Mouse (Mus musculus) MEL (cell line): Measurements from ENCODE around the gene Atrx. TPM values are rescaled to one million over a fixed set of nuclear protein-coding genes. Genes with fewer than 3 reads are reported as not detected.

ENCODE experiments used
- DNase-seq: peaks from one replicate; pipeline ENCODE4 v3.0.0; 2011; ENCODE audit warnings: low read depth, low spot score
- H3K27ac ChIP-seq: 2 replicates; pipeline ENCODE4 v1.5.1; 2012; ENCODE audit warnings: low read depth, mild to moderate bottlenecking, control low read depth, low read length, moderate library complexity; ENCODE audit not compliant: control insufficient read depth
- H3K27me3 ChIP-seq, 2 experiments: fragments of 150-350 bp in 1 of 2; sonication (generic) in 1 of 2; 2 replicates each; pipeline ENCODE4 v1.6.1; 2012; ENCODE audit warnings: low read length in 2 of 2, mild to moderate bottlenecking in 2 of 2, improper control_type of control experiment in 1 of 2, moderate library complexity in 1 of 2; ENCODE audit not compliant: insufficient read depth in 2 of 2, control insufficient read depth in 1 of 2
- H3K36me3 ChIP-seq, 2 experiments: 2 replicates each; pipeline ENCODE4 v1.6.1; 2012 to 2014; ENCODE audit warnings: low read length in 2 of 2, improper control_type of control experiment in 1 of 2, inconsistent platforms in 1 of 2, mild to moderate bottlenecking in 1 of 2; ENCODE audit not compliant: insufficient read depth in 2 of 2, control insufficient read depth in 1 of 2
- H3K4me1 ChIP-seq, 2 experiments: fragments of 150-350 bp in 1 of 2; sonication (generic) in 1 of 2; 2 replicates each; pipeline ENCODE4 v1.6.1; 2012; ENCODE audit warnings: low read length in 2 of 2, improper control_type of control experiment in 1 of 2, mild to moderate bottlenecking in 1 of 2; ENCODE audit not compliant: insufficient read depth in 2 of 2, control insufficient read depth in 1 of 2
- H3K4me3 ChIP-seq, 2 experiments: fragments of 150-350 bp in 1 of 2; sonication (generic) in 1 of 2; 2 replicates each; pipeline ENCODE4 v1.5.1; 2012; ENCODE audit warnings: low read depth in 2 of 2, low read length in 2 of 2, mild to moderate bottlenecking in 2 of 2, moderate library complexity in 2 of 2, control low read depth in 1 of 2, improper control_type of control experiment in 1 of 2; ENCODE audit not compliant: control insufficient read depth in 1 of 2, insufficient read depth in 1 of 2
- H3K79me2 ChIP-seq: 2 replicates; pipeline ENCODE4 v1.6.1; 2012; ENCODE audit warnings: mild to moderate bottlenecking, low read length, moderate library complexity; ENCODE audit not compliant: control insufficient read depth, poor library complexity, insufficient read depth
- H3K9ac ChIP-seq: 2 replicates; pipeline ENCODE4 v1.6.1; 2012; ENCODE audit warnings: low read depth, mild to moderate bottlenecking, control low read depth, low read length, moderate library complexity; ENCODE audit not compliant: control insufficient read depth, poor library complexity, severe bottlenecking
- H3K9me3 ChIP-seq: fragments of 150-350 bp; sonication (generic); replicated peaks from 2 replicates; pipeline ENCODE4 v1.6.1; 2012; ENCODE audit warnings: mild to moderate bottlenecking, low read length, improper control_type of control experiment, moderate library complexity; ENCODE audit not compliant: insufficient read depth
- BHLHE40 ChIP-seq: IDR thresholded peaks from 2 replicates; pipeline ENCODE4 v1.6.1; 2012; ENCODE audit warnings: low read depth, mild to moderate bottlenecking, inconsistent platforms, low read length, improper control_type of control experiment, borderline replicate concordance
- CHD1 ChIP-seq: IDR thresholded peaks from 2 replicates; pipeline ENCODE4 v1.6.1; 2012; ENCODE audit warnings: low read depth, mild to moderate bottlenecking, inconsistent platforms, low read length, improper control_type of control experiment
- CHD2 ChIP-seq: IDR thresholded peaks from 2 replicates; pipeline ENCODE4 v1.6.1; 2011; ENCODE audit warnings: low read length, improper control_type of control experiment
- CTCF ChIP-seq, 3 experiments: IDR thresholded peaks in 2 of 3; conservative IDR thresholded peaks in 1 of 3; 2 replicates each; pipeline ENCODE4 v1.5.1; 2011 to 2012; ENCODE audit warnings: low read length in 3 of 3, low read depth in 2 of 3, mild to moderate bottlenecking in 2 of 3, improper control_type of control experiment in 1 of 3, inconsistent platforms in 1 of 3, mixed read lengths in 1 of 3, moderate library complexity in 1 of 3; ENCODE audit not compliant: control insufficient read depth in 1 of 3, insufficient read depth in 1 of 3, poor library complexity in 1 of 3, severe bottlenecking in 1 of 3
- E2F4 ChIP-seq: IDR thresholded peaks from 2 replicates; pipeline ENCODE4 v1.6.1; 2011; ENCODE audit warnings: low read depth, low read length, improper control_type of control experiment, borderline replicate concordance
- ELF1 ChIP-seq: IDR thresholded peaks from 2 replicates; pipeline ENCODE4 v1.6.1; 2014; ENCODE audit warnings: low read depth, mild to moderate bottlenecking, inconsistent platforms, low read length, improper control_type of control experiment, moderate library complexity
- EP300 ChIP-seq, 2 experiments: IDR thresholded peaks; 2 replicates each; pipeline ENCODE4 v1.6.1; 2011; ENCODE audit warnings: improper control_type of control experiment in 2 of 2, low read length in 2 of 2, low read depth in 1 of 2, mild to moderate bottlenecking in 1 of 2
- ETS1 ChIP-seq: IDR thresholded peaks from 2 replicates; pipeline ENCODE4 v1.6.1; 2012; ENCODE audit warnings: low read depth, mild to moderate bottlenecking, inconsistent platforms, low read length, improper control_type of control experiment, moderate library complexity
- GATA1 ChIP-seq: IDR thresholded peaks from 2 replicates; pipeline ENCODE4 v1.6.1; 2011; ENCODE audit warnings: low read depth, low read length, improper control_type of control experiment
- JUND ChIP-seq: IDR thresholded peaks from 2 replicates; pipeline ENCODE4 v1.6.1; 2011; ENCODE audit warnings: low read depth, mild to moderate bottlenecking, improper control_type of control experiment, low read length
- KAT2A ChIP-seq: conservative IDR thresholded peaks from 2 replicates; pipeline ENCODE4 v1.6.1; 2012; ENCODE audit warnings: low read depth, low read length, improper control_type of control experiment, inconsistent platforms
- MAFK ChIP-seq: IDR thresholded peaks from 2 replicates; pipeline ENCODE4 v1.6.1; 2011; ENCODE audit warnings: low read depth, mild to moderate bottlenecking, low read length, improper control_type of control experiment, borderline replicate concordance
- MAX ChIP-seq: IDR thresholded peaks from 2 replicates; pipeline ENCODE4 v1.6.1; 2011; ENCODE audit warnings: low read length, improper control_type of control experiment
- MAZ ChIP-seq: IDR thresholded peaks from 2 replicates; pipeline ENCODE4 v1.6.1; 2012; ENCODE audit warnings: low read depth, mild to moderate bottlenecking, inconsistent platforms, low read length, improper control_type of control experiment
- MEF2A ChIP-seq: IDR thresholded peaks from 2 replicates; pipeline ENCODE4 v1.6.1; 2014; ENCODE audit warnings: low read depth, mild to moderate bottlenecking, inconsistent platforms, low read length, improper control_type of control experiment; ENCODE audit not compliant: poor library complexity, insufficient replicate concordance, severe bottlenecking; ENCODE audit errors: extremely low read depth
- MYB ChIP-seq: IDR thresholded peaks from 2 replicates; pipeline ENCODE4 v1.6.1; 2011; ENCODE audit warnings: mild to moderate bottlenecking, low read depth, low read length, improper control_type of control experiment
- MYC ChIP-seq: IDR thresholded peaks from 2 replicates; pipeline ENCODE4 v1.6.1; 2011; ENCODE audit warnings: low read depth, mild to moderate bottlenecking, low read length, improper control_type of control experiment, moderate library complexity
- NRF1 ChIP-seq: IDR thresholded peaks from 2 replicates; pipeline ENCODE4 v1.6.1; 2014; ENCODE audit warnings: low read depth, mild to moderate bottlenecking, inconsistent platforms, low read length, improper control_type of control experiment, moderate library complexity; ENCODE audit not compliant: poor library complexity, insufficient read depth, severe bottlenecking
- POLR2A ChIP-seq, 2 experiments: IDR thresholded peaks; 2 replicates each; pipeline ENCODE4 v1.6.1; 2011 to 2012; ENCODE audit warnings: low read length in 2 of 2, mild to moderate bottlenecking in 2 of 2, control low read depth in 1 of 2, improper control_type of control experiment in 1 of 2, low read depth in 1 of 2, moderate library complexity in 1 of 2; ENCODE audit not compliant: control insufficient read depth in 1 of 2, insufficient read depth in 1 of 2, poor library complexity in 1 of 2
- POLR2AphosphoS5 ChIP-seq: IDR thresholded peaks from 2 replicates; pipeline ENCODE4 v1.6.1; 2012; ENCODE audit warnings: low read depth, borderline replicate concordance, mild to moderate bottlenecking, inconsistent platforms, low read length, moderate library complexity, mixed read lengths
- RAD21 ChIP-seq: IDR thresholded peaks from 2 replicates; pipeline ENCODE4 v1.6.1; 2011; ENCODE audit warnings: mild to moderate bottlenecking, low read depth, low read length, improper control_type of control experiment
- RCOR1 ChIP-seq: IDR thresholded peaks from 2 replicates; pipeline ENCODE4 v1.6.1; 2012; ENCODE audit warnings: low read depth, mild to moderate bottlenecking, inconsistent platforms, low read length, improper control_type of control experiment
- SIN3A ChIP-seq: IDR thresholded peaks from 2 replicates; pipeline ENCODE4 v1.6.1; 2012; ENCODE audit warnings: low read length, improper control_type of control experiment, inconsistent platforms
- SMC3 ChIP-seq: IDR thresholded peaks from 2 replicates; pipeline ENCODE4 v1.6.1; 2011; ENCODE audit warnings: low read depth, low read length, improper control_type of control experiment
- TBP ChIP-seq: IDR thresholded peaks from 2 replicates; pipeline ENCODE4 v1.8.0; 2011; ENCODE audit warnings: low read depth, low read length, improper control_type of control experiment
- TCF12 ChIP-seq: IDR thresholded peaks from 2 replicates; pipeline ENCODE4 v1.6.1; 2014; ENCODE audit warnings: low read depth, mild to moderate bottlenecking, inconsistent platforms, low read length, improper control_type of control experiment, moderate library complexity
- USF1 ChIP-seq: IDR thresholded peaks from 2 replicates; pipeline ENCODE4 v1.6.1; 2014; ENCODE audit warnings: low read depth, mild to moderate bottlenecking, inconsistent platforms, low read length, improper control_type of control experiment, moderate library complexity
- ZKSCAN1 ChIP-seq: IDR thresholded peaks from 2 replicates; pipeline ENCODE4 v1.6.1; 2012; ENCODE audit warnings: low read depth, mild to moderate bottlenecking, inconsistent platforms, low read length, improper control_type of control experiment, moderate library complexity
- ZNF384 ChIP-seq: IDR thresholded peaks from 2 replicates; pipeline ENCODE4 v1.6.1; 2012; ENCODE audit warnings: low read depth, mild to moderate bottlenecking, inconsistent platforms, low read length, improper control_type of control experiment
- polyA plus RNA-seq, 2 experiments: library from polyadenylated mRNA; stranded (reverse) in 1 of 2; unstranded in 1 of 2; fragments of >175 nt in 1 of 2; fragments of >200 nt in 1 of 2; gene quantifications; 2 replicates each; pipeline versions ENCODE4 v1.2.1 to v1.2.4; 2012; ENCODE audit warnings: low replicate concordance in 2 of 2, low read depth in 1 of 2; ENCODE audit not compliant: insufficient read length in 2 of 2, insufficient read depth in 1 of 2, missing spikeins in 1 of 2
- total RNA-seq: library from RNA; depleted of rRNA; stranded (reverse); fragments of 300-350 nt; gene quantifications from 2 replicates; pipeline ENCODE4 v1.2.3, GENCODE M21; 2012

Atrx gene
- total and polyA plus RNA-seq, 3 experiments, result 44.4 to 379 (median 46.9) TPM

DNA sequence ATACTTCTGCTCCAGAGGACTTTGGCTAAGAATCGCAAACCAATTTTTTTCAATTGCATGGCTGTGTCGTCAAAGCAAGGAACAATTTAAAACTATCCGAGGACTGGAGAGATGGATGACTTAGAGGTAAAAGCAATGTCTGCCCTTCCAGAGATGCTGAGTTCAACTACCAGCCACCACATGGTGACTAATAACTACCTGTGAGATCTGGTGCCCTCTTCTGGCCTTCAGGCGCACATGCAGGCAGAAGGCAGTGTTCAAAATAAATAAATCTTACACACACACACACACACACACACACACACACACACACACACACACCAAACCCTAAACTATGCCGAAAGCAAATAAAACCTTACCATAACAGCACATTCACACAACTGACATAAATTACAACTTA, 64.8 kb downstream of the Atrx start:
- Histone ChIP-seq H3K36me3 (peaks cover 0 to 10% of the 10 kb centered on the region in 2 experiments; a peak in 2 of 4 replicates), H3K27me3 (no peaks in the 10 kb centered on the region), H3K79me2 (no peaks in the 10 kb centered on the region), H3K4me3 (no peak overlapping the region), H3K9ac (no peak overlapping the region), H3K9me3 (no peaks in the 10 kb centered on the region), H3K4me1 (no peaks in the 10 kb centered on the region), H3K27ac (no peak overlapping the region)
- DNase-seq, result peak; percentile 53
- no peak for TF ChIP-seq MAZ
- TF ChIP-seq TBP, result no peak
- TF ChIP-seq USF1, result no peak
- no peak for TF ChIP-seq ETS1
- no peak for TF ChIP-seq BHLHE40
- no peak for TF ChIP-seq CHD2
- TF ChIP-seq MAFK, result no peak
- TF ChIP-seq ELF1, result no peak
- TF ChIP-seq MAX, result no peak
- no peak for TF ChIP-seq SIN3A
- no peak for TF ChIP-seq TCF12
- no peak for TF ChIP-seq CHD1
- TF ChIP-seq ZNF384, result no peak
- peak; percentile 10 for TF ChIP-seq RAD21
- TF ChIP-seq MYC, result peak; percentile 61; the same call in 1 of the 2 replicates
- no peak for TF ChIP-seq ZKSCAN1
- TF ChIP-seq NRF1, result no peak
- TF ChIP-seq JUND, result no peak
- no peak for TF ChIP-seq POLR2AphosphoS5
- no peak for TF ChIP-seq MEF2A
- peak; percentile 34 to 52 (median 49); a peak in 5 of 6 replicates for TF ChIP-seq CTCF (IDR thresholded peaks at IDR 0.05 in 2 of 3, conservative IDR thresholded peaks at IDR 0.05 in 1 of 3; ENCODE audit: control insufficient read depth in 1 of 3, insufficient read depth in 1 of 3, low read depth in 2 of 3, low read length in 3 of 3, poor library complexity in 1 of 3, severe bottlenecking in 1 of 3)
- TF ChIP-seq EP300 (IDR thresholded peaks at IDR 0.05; ENCODE audit: low read depth in 1 of 2, low read length in 2 of 2), result no peak
- TF ChIP-seq RCOR1, result no peak
- TF ChIP-seq MYB, result no peak
- TF ChIP-seq E2F4, result no peak
- no peak for TF ChIP-seq POLR2A (IDR thresholded peaks at IDR 0.05; ENCODE audit: control insufficient read depth in 1 of 2, insufficient read depth in 1 of 2, low read depth in 1 of 2, low read length in 2 of 2, poor library complexity in 1 of 2)
- no peak for TF ChIP-seq KAT2A
- TF ChIP-seq SMC3, result 0 out of 2 replicates have a peak, but pooled peaks have one; percentile 36
- TF ChIP-seq GATA1, result no peak
